Comparison of ENCODE assay signal across 9 mouse cellular contexts in the genomic region with DNA sequence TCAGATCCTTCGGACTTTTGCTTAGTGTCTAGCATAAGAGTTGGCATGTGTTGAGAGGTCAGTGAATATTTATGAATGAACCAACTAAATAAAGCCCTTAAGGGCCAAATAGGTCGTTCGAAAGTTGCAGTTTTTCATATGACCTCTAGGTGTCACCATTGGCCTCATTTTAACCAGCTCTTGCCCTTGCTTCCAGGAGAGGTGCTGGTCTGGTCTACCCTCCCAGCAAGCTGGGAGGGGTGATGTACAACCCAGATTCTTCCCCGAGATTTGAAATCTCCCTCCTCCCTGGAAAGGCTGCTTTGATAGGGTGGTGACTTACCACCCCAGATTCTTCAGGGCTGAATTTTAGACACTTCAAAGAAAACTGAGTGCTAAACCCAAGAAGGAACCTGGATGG. TPM values are rescaled to one million over a fixed set of nuclear protein-coding genes. Genes with fewer than 3 reads are reported as not detected.
DNase-seq lines count a peak whose midpoint lies in the region; ATAC-seq and TF ChIP-seq lines count a peak whose summit lies in the region.
"Had no signal": no experiment of that assay in that cellular context is flagged by ENCODE, and none has a peak within 500 bp of the region (broad histone marks: within the 10 kb centered on the region; RNA-seq: fewer than 3 reads in every experiment).

No protein-coding gene starts in this region.

- no peak for DNase-seq in heart, adult 2 months
- no peak for DNase-seq in heart, embryonic 10.5 days (ENCODE audit: low spot score)
- DNase-seq in 3T3-L1 (ENCODE audit: low read depth, low spot score) (peak; percentile 89), R1 (ENCODE audit: low read depth, low spot score) (peak; percentile 87)
- DNase-seq in kidney, postnatal 10 days = peak; percentile 37
- no peak for DNase-seq in gastrocnemius, postnatal 36 days

- no peak for ATAC-seq in neural tube, embryonic 13.5 days (ENCODE audit: low read depth)

- under 1% methylated on average over 4 of the region's 4 CpGs for WGBS in heart, adult 2 months
- WGBS in heart, embryonic 10.5 days = 3% methylated on average over 4 of the region's 4 CpGs
- 2% methylated on average over 4 of the region's 4 CpGs for WGBS in neural tube, embryonic 13.5 days

- no peak overlapping the region for H3K9ac ChIP-seq in heart, adult 2 months (ENCODE audit: low read depth, low read length)
- 0 out of 2 replicates have a peak overlapping the region, but pooled peaks have one; percentile 2 for H3K9ac ChIP-seq in neural tube, embryonic 13.5 days
- H3K9ac ChIP-seq: liver, embryonic 15.5 days had no signal

- intact Hi-C loops in heart, adult 2 months (cut with DNase I) = loop anchor here (1.0 to 5.0 kb wide), 3 partner anchors 163 to 314 kb away; no protein-coding TSS in a partner anchor
- intact Hi-C loops in gastrocnemius, postnatal 36 days (cut with DNase I) = loop anchor here (2.0 to 5.0 kb wide), 2 partner anchors 165 to 304 kb away; partner anchors contain the start of gene Plk3

- no peaks in the 10 kb centered on the region for H3K79me2 ChIP-seq in heart, adult 2 months (replicated peaks; ENCODE audit: control insufficient read depth, insufficient read depth, low read length)

- TF ChIP-seq EP300 in heart, adult 2 months (IDR thresholded peaks at IDR 0.05; ENCODE audit: insufficient read depth, low read depth, low read length) = 0 out of 2 replicates have a peak, but pooled peaks have one; percentile 32

- TF ChIP-seq CTCF in heart, adult 2 months (IDR thresholded peaks at IDR 0.05) = peak; percentile 87
- peak; percentile 43; the same call in 1 of the 2 replicates for TF ChIP-seq CTCF in embryonic fibroblast, embryonic 13.5 days (IDR thresholded peaks at IDR 0.05; ENCODE audit: borderline replicate concordance, insufficient read depth, low read length)

- H3K27ac ChIP-seq in heart, adult 2 months = no peak overlapping the region
- no peak overlapping the region for H3K27ac ChIP-seq in heart, embryonic 10.5 days
- H3K27ac ChIP-seq in embryonic fibroblast, embryonic 13.5 days (ENCODE audit: insufficient read depth, low read length) = no peak overlapping the region
- H3K27ac ChIP-seq in neural tube, embryonic 13.5 days (replicated peaks) = no peak overlapping the region
- H3K27ac ChIP-seq: liver, embryonic 15.5 days had no signal

- TF ChIP-seq POLR2A in heart, adult 2 months (IDR thresholded peaks at IDR 0.05; ENCODE audit: insufficient read depth, low read depth, low read length) = no peak
- no peak for TF ChIP-seq POLR2A in embryonic fibroblast, embryonic 13.5 days (IDR thresholded peaks at IDR 0.05; ENCODE audit: low read depth, low read length)

- H3K4me3 ChIP-seq in heart, adult 2 months = no peak overlapping the region
- no peak overlapping the region for H3K4me3 ChIP-seq in heart, embryonic 10.5 days
- H3K4me3 ChIP-seq in embryonic fibroblast, embryonic 13.5 days (ENCODE audit: insufficient read depth, low read length) = no peak overlapping the region
- no peak overlapping the region for H3K4me3 ChIP-seq in neural tube, embryonic 13.5 days
- H3K4me3 ChIP-seq: liver, embryonic 15.5 days had no signal

- no peak overlapping the region for H3K4me2 ChIP-seq in neural tube, embryonic 13.5 days
- H3K4me2 ChIP-seq: liver, embryonic 15.5 days had no signal

- H3K4me1 ChIP-seq in heart, adult 2 months (ENCODE audit: control insufficient read depth, insufficient read depth, low read length) = peaks cover 1% of the 10 kb centered on the region; the same call in 1 of the 2 replicates
- H3K4me1 ChIP-seq in heart, embryonic 10.5 days = peaks cover 10% of the 10 kb centered on the region
- H3K4me1 ChIP-seq in embryonic fibroblast, embryonic 13.5 days (ENCODE audit: control insufficient read depth, insufficient read depth, low read length) = no peaks in the 10 kb centered on the region
- H3K4me1 ChIP-seq in neural tube, embryonic 13.5 days (replicated peaks) = peaks cover 38% of the 10 kb centered on the region

- no peaks in the 10 kb centered on the region for H3K36me3 ChIP-seq in heart, adult 2 months (ENCODE audit: control insufficient read depth, insufficient read depth, low read length)
- H3K36me3 ChIP-seq in heart, embryonic 10.5 days = no peaks in the 10 kb centered on the region
- no peaks in the 10 kb centered on the region for H3K36me3 ChIP-seq in neural tube, embryonic 13.5 days
- H3K36me3 ChIP-seq: liver, embryonic 15.5 days had no signal

- H3K27me3 ChIP-seq in heart, adult 2 months (ENCODE audit: control insufficient read depth, insufficient read depth, low read length) = no peaks in the 10 kb centered on the region
- no peaks in the 10 kb centered on the region for H3K27me3 ChIP-seq in heart, embryonic 10.5 days (ENCODE audit: insufficient read depth, poor library complexity, severe bottlenecking)
- H3K27me3 ChIP-seq in neural tube, embryonic 13.5 days = no peaks in the 10 kb centered on the region
- H3K27me3 ChIP-seq: liver, embryonic 15.5 days had no signal

- no peaks in the 10 kb centered on the region for H3K9me3 ChIP-seq in heart, embryonic 10.5 days
- no peaks in the 10 kb centered on the region for H3K9me3 ChIP-seq in neural tube, embryonic 13.5 days
- H3K9me3 ChIP-seq: liver, embryonic 15.5 days had no signal

RNA-seq across cellular contexts. Expression of gene Hpdl, which starts 6.3 kb away (rescaled TPM):
- total RNA-seq in heart, adult 2 months (2021) = 1 to 10 TPM; 3.9 to 4.8 TPM
- polyA plus RNA-seq in heart, adult 2 months (2012; rRNA removed) = 4.0 and 4.3 TPM in 2 replicates
- polyA plus RNA-seq in heart, embryonic 10.5 days (2016; fragmentation: Nextera tagmentation; extraction: Ambion mirVana) = 0.73 and 1.3 TPM in 2 replicates
- polyA plus RNA-seq in embryonic fibroblast, embryonic 13.5 days (2011; ENCODE audit: insufficient read length, low read depth, missing spikeins) = 0.39 TPM in 1 of 2 replicates, not detected in the other
- polyA plus RNA-seq in neural tube, embryonic 13.5 days (2015; fragmentation: Nextera tagmentation; extraction: Ambion mirVana) = 1.2 and 2.7 TPM in 2 replicates
- total RNA-seq in gastrocnemius, postnatal 36 days (2021) = 1 to 10 TPM; 1.5 to 2.9 TPM

RNA-seq across cellular contexts. Expression of gene Mutyh, which starts 20.3 kb away (rescaled TPM):
- 1 to 10 TPM; 1.2 to 1.5 TPM for total RNA-seq in heart, adult 2 months (2021)
- polyA plus RNA-seq in heart, adult 2 months (2012; rRNA removed) = 3.5 and 3.7 TPM in 2 replicates
- polyA plus RNA-seq in heart, embryonic 10.5 days (2016; fragmentation: Nextera tagmentation; extraction: Ambion mirVana) = 13.9 and 19.4 TPM in 2 replicates
- 4.7 and 9.2 TPM in 2 replicates for polyA plus RNA-seq in embryonic fibroblast, embryonic 13.5 days (2011; ENCODE audit: insufficient read length, low read depth, missing spikeins)
- 6.5 and 8.3 TPM in 2 replicates for polyA plus RNA-seq in neural tube, embryonic 13.5 days (2015; fragmentation: Nextera tagmentation; extraction: Ambion mirVana)
- 1 to 10 TPM; 1.1 to 1.2 TPM for total RNA-seq in gastrocnemius, postnatal 36 days (2021)

RNA-seq across cellular contexts. Expression of gene Toe1, which starts 20.4 kb away (rescaled TPM):
- 1 to 10 TPM; 5.7 to 8.6 TPM for total RNA-seq in heart, adult 2 months (2021)
- 12.3 and 15.3 TPM in 2 replicates for polyA plus RNA-seq in heart, adult 2 months (2012; rRNA removed)
- 24.5 and 29.4 TPM in 2 replicates for polyA plus RNA-seq in heart, embryonic 10.5 days (2016; fragmentation: Nextera tagmentation; extraction: Ambion mirVana)
- 18.4 and 18.6 TPM in 2 replicates for polyA plus RNA-seq in embryonic fibroblast, embryonic 13.5 days (2011; ENCODE audit: insufficient read length, low read depth, missing spikeins)
- polyA plus RNA-seq in neural tube, embryonic 13.5 days (2015; fragmentation: Nextera tagmentation; extraction: Ambion mirVana) = 26.5 and 33.0 TPM in 2 replicates
- total RNA-seq in gastrocnemius, postnatal 36 days (2021) = 1 to 10 TPM; 4.4 TPM

RNA-seq across cellular contexts. Expression of gene Zswim5, which starts 49.4 kb away (rescaled TPM):
- total RNA-seq in heart, adult 2 months (2021) = 1 to 10 TPM; 1.0 TPM
- polyA plus RNA-seq in heart, adult 2 months (2012; rRNA removed) = 0.86 and 1.4 TPM in 2 replicates
- polyA plus RNA-seq in heart, embryonic 10.5 days (2016; fragmentation: Nextera tagmentation; extraction: Ambion mirVana) = 0.57 and 1.1 TPM in 2 replicates
- polyA plus RNA-seq in embryonic fibroblast, embryonic 13.5 days (2011; ENCODE audit: insufficient read length, low read depth, missing spikeins) = not detected in 2 replicates
- 7.7 and 8.1 TPM in 2 replicates for polyA plus RNA-seq in neural tube, embryonic 13.5 days (2015; fragmentation: Nextera tagmentation; extraction: Ambion mirVana)
- under 1 TPM; 0.05 to 0.08 TPM for total RNA-seq in gastrocnemius, postnatal 36 days (2021)

Comparison
In these comparisons a context has a peak if more than half of its experiments do, and no peak if none do; other contexts are left out.
1. DNase-seq: peak in 3T3-L1 (single experiment), R1 (single experiment) and kidney, postnatal 10 days (single experiment); none in heart, adult 2 months (0 of 2), heart, embryonic 10.5 days (single experiment) and gastrocnemius, postnatal 36 days (0 of 2).